Mouse (Mus musculus) hindbrain, embryonic 13.5 days (tissue): ENCODE measurements around the gene Ccdc187. TPM values are rescaled to one million over a fixed set of nuclear protein-coding genes. Genes with fewer than 3 reads are reported as not detected.

Source experiments
- ATAC-seq: fragments of 200-750 bp; cut with Nextera tagmentation; 2 replicates; pipeline ENCODE4 v1.8.0; 2017; ENCODE audit warnings: moderate TSS enrichment; ENCODE audit not compliant: low FRiP score
- H3K27ac ChIP-seq: fragments of 300-500 bp; sonication (generic); 2 replicates; pipeline ENCODE4 v1.5.1; 2015; ENCODE audit warnings: inconsistent platforms, mild to moderate bottlenecking, moderate library complexity
- H3K27me3 ChIP-seq: fragments of 300-500 bp; sonication (generic); 2 replicates; pipeline ENCODE4 v1.6.1; 2015; ENCODE audit warnings: mild to moderate bottlenecking, inconsistent platforms
- H3K36me3 ChIP-seq: fragments of 300-500 bp; sonication (generic); 2 replicates; pipeline ENCODE4 v1.6.1; 2015; ENCODE audit warnings: mild to moderate bottlenecking, inconsistent platforms
- H3K4me1 ChIP-seq: fragments of 300-500 bp; sonication (generic); replicated peaks from 2 replicates; pipeline ENCODE4 v1.6.1; 2015; ENCODE audit warnings: inconsistent platforms
- H3K4me2 ChIP-seq: fragments of 300-500 bp; sonication (generic); 2 replicates; pipeline ENCODE4 v1.6.1; 2015; ENCODE audit warnings: inconsistent platforms, mild to moderate bottlenecking, moderate library complexity
- H3K4me3 ChIP-seq: fragments of 300-500 bp; sonication (generic); 2 replicates; pipeline ENCODE4 v1.5.1; 2015; ENCODE audit warnings: mild to moderate bottlenecking, inconsistent platforms
- H3K9ac ChIP-seq: fragments of 300-500 bp; sonication (generic); 2 replicates; pipeline ENCODE4 v1.6.1; 2015; ENCODE audit warnings: mild to moderate bottlenecking, inconsistent platforms
- H3K9me3 ChIP-seq: fragments of 300-500 bp; sonication (generic); 2 replicates; pipeline ENCODE4 v1.6.1; 2016; ENCODE audit warnings: inconsistent platforms
- WGBS: fragments of 180-500 bp; shearing (Covaris S2); methylation state at CpG from one replicate; pipeline ENCODE4 v1.1.7; 2015; 5-methylcytosine and 5-hydroxymethylcytosine counted together
- polyA plus RNA-seq: library from polyadenylated mRNA; unstranded; fragments of >200 nt; fragmentation: Nextera tagmentation; extraction: Ambion mirVana; gene quantifications from 2 replicates; pipeline ENCODE4 v1.2.1, GENCODE M21; 2015

Gene Ccdc187
- polyA plus RNA-seq, 1 experiment from 2014 or later: 0.23 TPM

DNA sequence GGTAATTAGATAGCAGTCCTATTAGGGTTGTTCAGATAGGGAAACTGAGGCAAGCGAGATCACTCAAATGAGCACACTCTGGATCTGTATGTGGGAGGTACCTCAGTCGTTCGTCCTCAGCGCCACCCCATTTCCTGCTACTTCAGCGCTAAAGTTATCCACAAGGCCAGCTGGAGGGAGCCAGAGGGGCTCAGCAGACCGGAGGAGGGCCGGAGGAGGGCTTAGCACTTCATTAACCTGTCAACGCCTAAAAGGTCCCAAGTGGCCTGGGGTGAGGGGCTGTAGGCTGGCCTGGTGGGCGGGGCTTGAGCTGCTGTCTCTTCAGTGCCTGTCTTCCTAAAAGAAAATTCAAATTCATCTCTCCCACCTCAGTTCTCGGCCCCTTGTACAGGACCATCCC is 95.9 kb downstream of the Ccdc187 start:
- Histone ChIP-seq H3K4me1 (peaks cover 44% of the 10 kb centered on the region), H3K4me3 (no peak overlapping the region), H3K9me3 (no peaks in the 10 kb centered on the region), H3K4me2 (no peak overlapping the region), H3K9ac (no peak overlapping the region), H3K27ac (no peak overlapping the region), H3K36me3 (no peaks in the 10 kb centered on the region), H3K27me3 (peaks cover 99% of the 10 kb centered on the region)
- WGBS: 2% methylated on average over 10 of the region's 10 CpGs
- no peak for ATAC-seq

DNA sequence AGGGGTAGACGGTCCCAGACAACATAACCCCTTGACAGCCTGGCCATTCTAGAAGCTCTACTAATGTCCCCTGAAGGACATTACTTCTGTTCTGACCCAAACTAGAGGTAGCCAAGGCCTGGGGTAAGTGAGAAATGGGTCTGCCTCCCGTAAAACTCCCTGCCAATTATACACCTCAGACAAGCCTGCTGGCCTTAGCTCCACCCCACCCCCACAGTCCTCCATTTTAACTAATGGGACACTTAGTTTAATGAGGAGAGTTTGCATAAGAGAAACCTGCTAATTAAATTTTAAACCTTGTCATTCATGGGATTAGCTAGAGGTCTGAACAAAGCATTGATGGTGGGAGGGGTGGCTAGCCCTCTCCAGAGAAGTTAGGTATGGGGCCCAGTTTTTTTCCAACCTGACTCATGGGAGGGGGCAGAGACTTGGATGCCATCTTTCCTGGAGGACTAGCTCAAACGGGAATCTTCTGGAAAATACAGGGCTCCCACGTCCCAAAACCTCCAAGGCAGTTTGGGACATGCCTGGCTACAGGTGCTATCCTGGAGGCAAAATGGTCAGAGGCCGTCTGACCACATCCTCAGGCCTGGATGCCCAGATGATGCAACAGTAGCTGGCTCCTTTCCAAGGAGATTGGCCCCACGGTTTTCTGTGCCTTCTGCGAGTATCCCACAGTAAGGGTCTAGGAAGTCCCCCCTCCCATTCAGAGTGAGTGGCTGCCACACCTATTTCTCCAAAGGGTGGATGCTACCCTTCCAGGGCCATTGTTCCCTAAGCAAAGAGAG is 99.6 kb downstream of the Ccdc187 start:
- Histone ChIP-seq H3K27me3 (peaks cover 87% of the 10 kb centered on the region), H3K4me2 (no peak overlapping the region), H3K4me3 (no peak overlapping the region), H3K27ac (no peak overlapping the region), H3K9ac (no peak overlapping the region), H3K9me3 (no peaks in the 10 kb centered on the region), H3K36me3 (no peaks in the 10 kb centered on the region), H3K4me1 (peaks cover 32% of the 10 kb centered on the region)
- 39% methylated on average over 7 of the region's 7 CpGs for WGBS
- no peak for ATAC-seq

Other genes starting within 250 kb of the Ccdc187 start
- 12.4 and 14.2 TPM in 2 replicates for gene Nacc2, start 171.3 kb downstream of the Ccdc187 start, polyA plus RNA-seq
- 5.2 and 15.4 TPM in 2 replicates for gene Lhx3, start 86.3 kb downstream of the Ccdc187 start, polyA plus RNA-seq
- 13.2 and 13.9 TPM in 2 replicates for gene Qsox2, start 57.0 kb downstream of the Ccdc187 start, polyA plus RNA-seq
- gene Gpsm1, start 21.0 kb upstream of the Ccdc187 start, polyA plus RNA-seq: 149 and 165 TPM in 2 replicates
- 29.0 and 29.6 TPM in 2 replicates for gene Dnlz, start 57.6 kb upstream of the Ccdc187 start, polyA plus RNA-seq
- gene Card9, start 66.4 kb upstream of the Ccdc187 start, polyA plus RNA-seq: 1.3 and 1.6 TPM in 2 replicates
- gene Snapc4, start 86.1 kb upstream of the Ccdc187 start, polyA plus RNA-seq: 27.8 and 35.2 TPM in 2 replicates
- gene Entr1, start 94.8 kb upstream of the Ccdc187 start, polyA plus RNA-seq: 154 and 162 TPM in 2 replicates
- gene Pmpca, start 94.8 kb upstream of the Ccdc187 start, polyA plus RNA-seq: 94.3 and 95.6 TPM in 2 replicates
- gene Inpp5e, start 114.6 kb upstream of the Ccdc187 start, polyA plus RNA-seq: 24.9 and 27.0 TPM in 2 replicates
- gene Sec16a, start 150.7 kb upstream of the Ccdc187 start, polyA plus RNA-seq: 18.3 and 18.5 TPM in 2 replicates
- gene Notch1, start 222.1 kb upstream of the Ccdc187 start, polyA plus RNA-seq: 17.5 and 19.2 TPM in 2 replicates